Mouse (Mus musculus): ENCODE results near the gene Zdhhc17. TPM values are rescaled to one million over a fixed set of nuclear protein-coding genes. Genes with fewer than 3 reads are reported as not detected.

Gene Zdhhc17
- polyA plus RNA-seq, 1 experiment from 2014 or later: 45.2 TPM

- Histone ChIP-seq H3K27me3 (no peaks in the 10 kb centered on the region), H3K4me3 (replicated peaks) (no peak overlapping the region), H3K4me1 (no peaks in the 10 kb centered on the region), H3K36me3 (replicated peaks) (no peaks in the 10 kb centered on the region), H3K9me3 (no peaks in the 10 kb centered on the region), H3K9ac (no peak overlapping the region), H3K4me2 (no peak overlapping the region), H3K27ac (no peak overlapping the region)
- ATAC-seq (ENCODE audit: low FRiP score): no peak
- 72% methylated on average over 13 of the region's 13 CpGs for WGBS
Measured at GRCm38 (mm10) chr10:110899744-110900501, 110.0 kb downstream of the Zdhhc17 start.

Other genes with a start within 250 kb of the Zdhhc17 start
- 128 and 164 TPM in 2 replicates for gene Csrp2, start 90.4 kb downstream of the Zdhhc17 start, polyA plus RNA-seq (2016; fragmentation: Nextera tagmentation; extraction: Ambion mirVana)
- 18.9 and 20.6 TPM in 2 replicates for gene Osbpl8, start 154.6 kb upstream of the Zdhhc17 start, polyA plus RNA-seq (2016; fragmentation: Nextera tagmentation; extraction: Ambion mirVana)